Mouse (Mus musculus) bone marrow, adult 2 months (tissue): ENCODE results near the gene Tmtc1. TPM values are rescaled to one million over a fixed set of nuclear protein-coding genes. Genes with fewer than 3 reads are reported as not detected.

Source experiments
- H3K27ac ChIP-seq: fragments of 200-500 bp; 2 replicates; pipeline ENCODE4 v1.5.1; 2012; ENCODE audit warnings: low read depth, mild to moderate bottlenecking, control low read depth, inconsistent platforms, low read length; ENCODE audit not compliant: control insufficient read depth, poor library complexity, insufficient read depth
- H3K4me1 ChIP-seq: fragments of 200-500 bp; 2 replicates; pipeline ENCODE4 v1.6.1; 2011; ENCODE audit warnings: low read length; ENCODE audit not compliant: control insufficient read depth, insufficient read depth
- H3K4me3 ChIP-seq: fragments of 200-500 bp; replicated peaks from 2 replicates; pipeline ENCODE3; 2011; ENCODE audit warnings: mild to moderate bottlenecking, low read depth, low read length, control low read depth; ENCODE audit not compliant: control insufficient read depth
- CTCF ChIP-seq: fragments of 200-500 bp; IDR thresholded peaks from 2 replicates; pipeline ENCODE4 v1.5.1; 2011; ENCODE audit warnings: low read length, control low read depth; ENCODE audit not compliant: control insufficient read depth, insufficient read depth
- POLR2A ChIP-seq: fragments of 200-500 bp; IDR thresholded peaks from 2 replicates; pipeline ENCODE4 v1.6.1; 2011; ENCODE audit warnings: low read depth, mild to moderate bottlenecking, control low read depth, low read length, borderline replicate concordance; ENCODE audit not compliant: control insufficient read depth
- WGBS: fragments of 180-500 bp; shearing (Covaris S2); methylation state at CpG from one replicate; pipeline ENCODE4 v1.1.7; 2018; 5-methylcytosine and 5-hydroxymethylcytosine counted together
- polyA plus RNA-seq: library from polyadenylated mRNA; stranded (reverse); fragments of >200 nt; gene quantifications from 2 replicates; pipeline ENCODE4 v1.2.4, GENCODE M21; 2011; ENCODE audit warnings: low replicate concordance; ENCODE audit not compliant: missing spikeins, insufficient read depth, insufficient read length

Gene Tmtc1
- polyA plus RNA-seq, 1 experiment: 0.72 TPM

DNA sequence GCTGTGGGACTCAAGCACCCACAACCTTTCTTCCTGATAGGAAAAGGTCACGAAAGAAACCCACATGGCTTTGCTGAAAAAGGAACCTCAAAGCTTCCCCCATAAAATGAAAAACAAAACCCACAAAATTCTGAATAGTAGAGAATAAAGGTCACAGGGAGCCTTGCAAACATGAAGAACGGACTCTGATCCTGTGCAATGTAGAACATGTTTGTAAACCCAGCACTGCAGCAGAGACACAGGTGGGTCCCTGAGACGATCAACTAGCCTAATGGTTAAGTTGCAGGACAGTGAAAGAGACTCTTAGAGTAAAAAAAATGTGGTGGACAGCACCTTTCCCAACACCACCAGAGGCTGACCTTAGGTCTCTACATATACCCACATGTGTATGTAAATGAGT, 244.5 kb downstream of the Tmtc1 start:
- Histone ChIP-seq H3K27ac (no peak overlapping the region), H3K4me3 (no peak overlapping the region), H3K4me1 (no peaks in the 10 kb centered on the region)
- TF ChIP-seq POLR2A (no peak), CTCF (no peak)
- WGBS: 81% methylated on average over 3 of the region's 3 CpGs

DNA sequence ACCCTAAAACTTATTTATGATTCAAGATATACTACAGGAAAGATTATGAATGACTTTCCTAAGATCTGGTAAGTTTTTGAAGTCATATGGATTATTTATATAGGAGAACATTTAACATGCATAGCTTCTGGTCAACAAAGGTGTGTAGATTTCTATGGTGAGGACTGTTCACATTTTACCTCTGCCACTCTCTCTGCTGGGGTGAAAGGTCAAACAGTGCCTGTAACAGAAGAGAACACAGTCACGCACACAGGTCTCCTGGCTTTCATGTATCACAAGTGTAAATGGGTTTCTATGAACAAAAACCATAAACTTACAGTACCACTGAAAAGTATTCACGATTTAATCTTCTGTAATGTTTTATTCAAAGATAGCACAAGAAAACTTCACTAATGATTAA, 245.0 kb downstream of the Tmtc1 start:
- TF ChIP-seq POLR2A (no peak), CTCF (no peak)
- 90% methylated on average over 2 of the region's 2 CpGs for WGBS
- H3K27ac ChIP-seq: no peak overlapping the region

GRCm38 (mm10) chr6:148193972-148194701, 250.1 kb downstream of the Tmtc1 start:
- WGBS: 74% methylated on average over 6 of the region's 6 CpGs
- Histone ChIP-seq H3K4me3 (no peak overlapping the region), H3K27ac (no peak overlapping the region), H3K4me1 (no peaks in the 10 kb centered on the region)
- TF ChIP-seq CTCF: no peak
- TF ChIP-seq POLR2A: no peak

More for the DNA sequence above, 245.0 kb downstream of the Tmtc1 start:
- Histone ChIP-seq H3K4me3 (no peak overlapping the region), H3K4me1 (no peaks in the 10 kb centered on the region)

DNA sequence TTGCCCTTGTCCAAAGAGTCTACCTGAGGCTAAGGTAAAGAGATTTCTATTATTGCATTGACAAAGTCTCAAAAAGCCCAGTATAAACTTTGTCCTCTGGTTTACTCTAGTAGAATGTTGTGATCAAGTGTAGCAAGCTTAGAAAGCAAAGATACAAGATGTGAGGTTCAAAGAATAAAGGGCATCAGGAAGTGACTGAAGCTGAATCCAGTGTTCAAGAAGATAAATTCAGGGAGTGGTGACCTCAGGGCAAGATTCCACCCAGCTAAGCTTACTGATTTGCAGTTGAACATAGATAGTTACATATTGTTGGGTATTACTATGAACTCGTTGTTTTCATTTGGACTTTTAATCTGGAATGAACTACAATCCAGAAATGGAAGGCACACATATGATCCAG, 258.5 kb downstream of the Tmtc1 start:
- 86% methylated on average over 1 of the region's 1 CpGs for whole genome bisulfite sequencing
- no peak overlapping the region for H3K4me3 ChIP-seq
- H3K27ac ChIP-seq: no peak overlapping the region
- no peaks in the 10 kb centered on the region for H3K4me1 ChIP-seq
- TF ChIP-seq POLR2A (no peak), CTCF (no peak)

Other genes starting within 250 kb of the Tmtc1 start
- gene Ergic2, start 232.0 kb downstream of the Tmtc1 start, polyA plus RNA-seq: 34.8 and 59.1 TPM in 2 replicates